Mouse (Mus musculus): ENCODE data around the gene Olfr127. TPM values are rescaled to one million over a fixed set of nuclear protein-coding genes. Genes with fewer than 3 reads are reported as not detected.

Olfr127 gene
- total RNA-seq (2012; rRNA removed) (not detected in 2 replicates), polyA plus RNA-seq (2012; ENCODE audit: insufficient read depth in 1 of 2, insufficient read length in 2 of 2, low read depth in 1 of 2, low replicate concordance in 2 of 2, missing spikeins in 1 of 2) (under 1 TPM in 1 of 2 experiments, not detected in 1; 0.11 TPM)

- H3K79me2 ChIP-seq (ENCODE audit: control insufficient read depth, insufficient read depth, low read length, poor library complexity): no peaks in the 10 kb centered on the region
- no peaks in the 10 kb centered on the region for H3K27me3 ChIP-seq (ENCODE audit: control insufficient read depth in 1 of 2, insufficient read depth in 2 of 2, low read length in 2 of 2)
- DNase-seq (ENCODE audit: low read depth, low spot score): no peak
- no peaks in the 10 kb centered on the region for H3K4me1 ChIP-seq (ENCODE audit: control insufficient read depth in 1 of 2, insufficient read depth in 2 of 2, low read length in 2 of 2)
- no peaks in the 10 kb centered on the region for H3K36me3 ChIP-seq (ENCODE audit: control insufficient read depth in 1 of 2, insufficient read depth in 2 of 2, low read length in 2 of 2)
- H3K9ac ChIP-seq (ENCODE audit: control insufficient read depth, low read depth, low read length, poor library complexity, severe bottlenecking): no peak within 1 kb of the TSS
- TF ChIP-seq TCF12 (IDR thresholded peaks at IDR 0.05; ENCODE audit: low read depth, low read length) (no peak), CHD1 (IDR thresholded peaks at IDR 0.05; ENCODE audit: low read depth, low read length) (no peak), POLR2A (IDR thresholded peaks at IDR 0.05; ENCODE audit: control insufficient read depth in 1 of 2, insufficient read depth in 1 of 2, low read depth in 1 of 2, low read length in 2 of 2, poor library complexity in 1 of 2) (no peak), CHD2 (IDR thresholded peaks at IDR 0.05; ENCODE audit: low read length) (no peak), UBTF (IDR thresholded peaks at IDR 0.05; ENCODE audit: borderline replicate concordance, insufficient read depth, low read depth, low read length) (no peak), HCFC1 (IDR thresholded peaks at IDR 0.05; ENCODE audit: low read depth, low read length) (no peak), GATA1 (IDR thresholded peaks at IDR 0.05; ENCODE audit: low read depth, low read length) (no peak), ZC3H11A (IDR thresholded peaks at IDR 0.05; ENCODE audit: low read depth, low read length) (no peak), ELF1 (IDR thresholded peaks at IDR 0.05; ENCODE audit: low read depth, low read length) (no peak), SMC3 (IDR thresholded peaks at IDR 0.05; ENCODE audit: low read depth, low read length) (no peak), ZMIZ1 (IDR thresholded peaks at IDR 0.05; ENCODE audit: low read depth, low read length) (no peak), SIN3A (IDR thresholded peaks at IDR 0.05; ENCODE audit: low read length) (no peak), RCOR1 (IDR thresholded peaks at IDR 0.05; ENCODE audit: low read depth, low read length) (no peak), POLR2AphosphoS2 (IDR thresholded peaks at IDR 0.05; ENCODE audit: low read length) (no peak), MYC (IDR thresholded peaks at IDR 0.05; ENCODE audit: low read depth, low read length) (no peak)
- no peak within 1 kb of the TSS for H3K4me3 ChIP-seq (ENCODE audit: control insufficient read depth in 1 of 2, insufficient read depth in 1 of 2, low read depth in 2 of 2, low read length in 2 of 2)
- H3K9me3 ChIP-seq (replicated peaks; ENCODE audit: insufficient read depth, low read length): no peaks in the 10 kb centered on the region
- H3K27ac ChIP-seq (ENCODE audit: control insufficient read depth, low read depth, low read length): no peak within 1 kb of the TSS
These were observed at the start of gene Olfr127 for GRCm38 (mm10) chr17:37900137-37900536. Gene Olfr127, plus strand, starts transcription at chr17:37900437.

GRCm38 (mm10) chr17:37863901-37864300 lies 36.3 kb upstream of the Olfr127 start:
- Histone ChIP-seq H3K79me2 (ENCODE audit: control insufficient read depth, insufficient read depth, low read length, poor library complexity) (no peaks in the 10 kb centered on the region), H3K9ac (ENCODE audit: control insufficient read depth, low read depth, low read length, poor library complexity, severe bottlenecking) (no peak overlapping the region), H3K4me1 (ENCODE audit: control insufficient read depth in 1 of 2, insufficient read depth in 2 of 2, low read length in 2 of 2) (no peaks in the 10 kb centered on the region), H3K27me3 (ENCODE audit: control insufficient read depth in 1 of 2, insufficient read depth in 2 of 2, low read length in 2 of 2) (no peaks in the 10 kb centered on the region), H3K9me3 (replicated peaks; ENCODE audit: insufficient read depth, low read length) (no peaks in the 10 kb centered on the region), H3K4me3 (ENCODE audit: control insufficient read depth in 1 of 2, insufficient read depth in 1 of 2, low read depth in 2 of 2, low read length in 2 of 2) (no peak overlapping the region), H3K36me3 (ENCODE audit: control insufficient read depth in 1 of 2, insufficient read depth in 2 of 2, low read length in 2 of 2) (no peaks in the 10 kb centered on the region), H3K27ac (ENCODE audit: control insufficient read depth, low read depth, low read length) (no peak overlapping the region)
- no peak for TF ChIP-seq RCOR1 (IDR thresholded peaks at IDR 0.05; ENCODE audit: low read depth, low read length)
- TF ChIP-seq CHD2 (IDR thresholded peaks at IDR 0.05; ENCODE audit: low read length): no peak
- no peak for TF ChIP-seq POLR2AphosphoS2 (IDR thresholded peaks at IDR 0.05; ENCODE audit: low read length)
- TF ChIP-seq CHD1 (IDR thresholded peaks at IDR 0.05; ENCODE audit: low read depth, low read length): no peak
- TF ChIP-seq GATA1 (IDR thresholded peaks at IDR 0.05; ENCODE audit: low read depth, low read length): no peak
- TF ChIP-seq GABPA (IDR thresholded peaks at IDR 0.05; ENCODE audit: low read depth, low read length): no peak
- no peak for TF ChIP-seq ZMIZ1 (IDR thresholded peaks at IDR 0.05; ENCODE audit: low read depth, low read length)
- no peak for TF ChIP-seq MXI1 (IDR thresholded peaks at IDR 0.05; ENCODE audit: low read depth, low read length)
- TF ChIP-seq POLR2AphosphoS5 (IDR thresholded peaks at IDR 0.05; ENCODE audit: borderline replicate concordance, low read depth, low read length): no peak
- no peak for TF ChIP-seq MYB (IDR thresholded peaks at IDR 0.05; ENCODE audit: low read depth, low read length)
- TF ChIP-seq KAT2A (conservative IDR thresholded peaks at IDR 0.05; ENCODE audit: low read depth, low read length): no peak
- no peak for TF ChIP-seq SMC3 (IDR thresholded peaks at IDR 0.05; ENCODE audit: low read depth, low read length)
- TF ChIP-seq MYC (IDR thresholded peaks at IDR 0.05; ENCODE audit: low read depth, low read length): no peak
- TF ChIP-seq NELFE (IDR thresholded peaks at IDR 0.05; ENCODE audit: low read depth, low read length): no peak
- TF ChIP-seq MEF2A (IDR thresholded peaks at IDR 0.05; ENCODE audit: extremely low read depth, insufficient replicate concordance, low read depth, low read length, poor library complexity, severe bottlenecking): no peak
- TF ChIP-seq USF1 (IDR thresholded peaks at IDR 0.05; ENCODE audit: low read depth, low read length): no peak
- TF ChIP-seq MAX (IDR thresholded peaks at IDR 0.05; ENCODE audit: low read length): no peak
- no peak for TF ChIP-seq NRF1 (IDR thresholded peaks at IDR 0.05; ENCODE audit: insufficient read depth, low read depth, low read length, poor library complexity, severe bottlenecking)
- DNase-seq (ENCODE audit: low read depth, low spot score): no peak

Measured in MEL (cell line).